Mouse (Mus musculus): Measurements from ENCODE around the gene Xirp1.
"Not testable (repeated sequence)": the region's sequence is repeated elsewhere in the genome, so short reads cannot be mapped to it uniquely, and the experiment has no call there.

Gene Xirp1

DNA sequence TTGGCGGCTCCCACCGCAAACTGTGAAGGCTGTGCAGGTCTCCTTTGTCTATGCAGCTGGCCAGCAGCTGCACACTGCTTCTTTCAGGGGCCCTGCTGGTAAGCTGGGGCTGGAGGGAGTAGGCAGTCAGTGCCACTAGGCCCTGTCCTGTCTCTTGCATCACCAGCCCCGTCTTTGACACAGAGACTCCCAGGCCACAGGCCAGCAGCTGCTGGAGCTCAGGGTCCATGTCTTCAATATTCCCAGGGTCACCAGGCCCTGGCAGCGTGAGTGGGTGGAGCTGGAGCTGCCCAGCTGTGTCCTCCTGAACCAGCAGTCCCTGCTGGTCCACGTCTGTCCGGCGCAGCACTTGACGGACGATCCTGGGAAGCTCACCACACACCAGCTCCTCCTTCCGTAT, 6.4 kb downstream of the Xirp1 start:
- DNase-seq (ENCODE audit: low spot score), result no peak

DNA sequence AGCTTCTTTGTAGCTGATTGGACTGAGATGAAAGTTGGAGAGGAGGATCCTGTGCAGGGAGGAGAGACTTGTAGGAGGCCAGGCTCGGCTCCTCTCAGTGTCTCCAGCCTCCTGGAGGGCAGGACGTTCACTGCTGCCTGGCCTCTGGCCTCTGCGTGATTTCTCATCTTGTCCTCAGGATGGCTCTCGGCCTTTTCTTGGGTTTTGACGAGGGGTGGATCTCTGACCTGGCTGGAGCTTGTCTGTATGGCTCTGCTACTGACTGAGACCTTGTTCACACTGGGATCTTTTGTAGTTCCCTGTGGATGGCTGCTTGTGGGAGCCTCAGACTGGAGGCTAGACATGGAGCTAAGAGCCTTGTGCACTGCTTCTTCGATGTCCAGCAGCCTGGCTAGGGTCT, 8.6 kb downstream of the Xirp1 start:
- no peak for DNase-seq (ENCODE audit: low spot score)

DNA sequence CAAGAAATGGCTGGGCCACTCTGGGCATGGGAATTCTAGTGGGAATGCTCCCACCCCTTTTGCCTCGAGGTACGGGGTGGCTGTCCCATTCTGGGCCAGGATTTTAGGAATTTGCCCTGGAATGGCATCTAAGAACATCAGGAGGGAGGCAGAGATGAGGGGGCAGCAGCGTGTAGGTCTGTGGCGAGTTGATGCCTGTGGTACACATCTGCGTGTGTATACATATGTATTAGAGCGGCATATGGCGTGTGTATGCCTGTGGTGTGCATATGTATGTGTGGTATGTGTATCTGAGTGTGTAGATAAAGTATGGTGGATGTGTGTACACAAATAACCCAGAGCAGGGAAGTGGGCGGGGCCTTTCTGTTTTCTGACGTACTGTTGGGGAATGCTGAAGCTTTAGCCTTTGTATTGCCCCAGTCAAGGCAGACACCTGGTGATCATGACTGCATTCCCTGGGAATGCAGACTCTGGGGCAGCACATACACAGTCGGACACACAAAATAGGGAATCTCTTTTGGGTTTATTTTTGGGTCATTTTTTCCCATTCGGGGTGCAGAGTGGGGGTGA, 10.1 kb downstream of the Xirp1 start:
- DNase-seq (ENCODE audit: low spot score), result no peak

DNA sequence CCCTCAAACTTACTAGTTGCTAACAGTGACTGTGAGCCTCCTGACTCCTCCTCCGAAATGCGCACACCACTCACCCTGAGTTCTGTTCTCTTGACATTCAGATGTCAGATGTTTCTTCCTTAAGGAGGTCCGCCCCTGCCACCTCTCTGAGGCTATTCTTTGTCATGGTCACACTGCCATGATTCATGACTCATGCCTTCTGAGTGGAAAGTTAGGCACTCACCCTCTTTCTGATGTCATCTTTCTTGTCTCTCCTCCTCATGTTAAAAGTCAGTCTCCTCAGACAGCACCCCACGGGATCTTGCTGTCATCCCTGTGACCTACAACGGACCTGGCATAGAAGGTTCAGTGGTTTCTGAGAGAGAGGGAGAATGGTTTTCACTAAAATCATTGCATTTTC, 10.6 kb downstream of the Xirp1 start:
- DNase-seq (ENCODE audit: low spot score), result peak; percentile 53

DNA sequence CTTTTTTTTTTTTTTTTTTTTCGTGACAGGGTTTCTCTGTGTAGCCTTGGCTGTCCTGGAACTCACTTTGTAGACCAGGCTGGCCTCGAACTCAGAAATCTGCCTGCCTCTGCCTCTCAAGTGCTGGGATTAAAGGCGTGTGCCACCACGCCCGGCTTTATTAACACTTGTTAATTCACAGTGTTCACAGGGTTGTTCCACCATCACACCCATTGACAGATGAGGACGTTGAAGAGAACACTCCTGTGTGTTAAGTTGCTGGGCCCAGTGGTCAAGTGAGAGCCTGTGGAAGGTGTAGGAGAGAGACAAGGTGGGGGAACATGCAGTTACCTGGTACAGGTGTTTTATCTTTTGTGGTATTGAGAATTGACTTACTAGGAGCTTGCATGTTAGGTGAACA, 11.2 kb downstream of the Xirp1 start:
- not testable (repeated sequence) for DNase-seq (ENCODE audit: low spot score)

DNA sequence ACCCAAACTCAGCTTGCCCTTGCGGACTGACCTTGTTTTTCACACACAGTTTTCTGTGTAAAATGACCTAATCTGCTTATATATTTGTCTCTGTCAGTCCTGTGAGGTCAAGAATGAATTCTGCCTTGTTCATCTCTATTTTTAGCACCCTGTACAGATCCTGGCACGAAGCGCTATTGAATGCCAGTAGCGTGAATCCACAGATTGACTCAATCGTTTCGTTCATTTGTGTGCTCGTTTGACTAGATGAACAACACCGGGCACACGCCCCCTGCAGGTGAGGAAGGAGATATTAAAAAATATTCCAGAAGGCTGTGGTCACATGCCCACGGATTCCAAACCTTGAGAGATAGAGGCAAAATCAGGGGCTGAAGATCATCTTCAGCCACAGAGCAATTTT, 11.9 kb downstream of the Xirp1 start:
- peak; percentile 94 for DNase-seq (ENCODE audit: low spot score)

DNA sequence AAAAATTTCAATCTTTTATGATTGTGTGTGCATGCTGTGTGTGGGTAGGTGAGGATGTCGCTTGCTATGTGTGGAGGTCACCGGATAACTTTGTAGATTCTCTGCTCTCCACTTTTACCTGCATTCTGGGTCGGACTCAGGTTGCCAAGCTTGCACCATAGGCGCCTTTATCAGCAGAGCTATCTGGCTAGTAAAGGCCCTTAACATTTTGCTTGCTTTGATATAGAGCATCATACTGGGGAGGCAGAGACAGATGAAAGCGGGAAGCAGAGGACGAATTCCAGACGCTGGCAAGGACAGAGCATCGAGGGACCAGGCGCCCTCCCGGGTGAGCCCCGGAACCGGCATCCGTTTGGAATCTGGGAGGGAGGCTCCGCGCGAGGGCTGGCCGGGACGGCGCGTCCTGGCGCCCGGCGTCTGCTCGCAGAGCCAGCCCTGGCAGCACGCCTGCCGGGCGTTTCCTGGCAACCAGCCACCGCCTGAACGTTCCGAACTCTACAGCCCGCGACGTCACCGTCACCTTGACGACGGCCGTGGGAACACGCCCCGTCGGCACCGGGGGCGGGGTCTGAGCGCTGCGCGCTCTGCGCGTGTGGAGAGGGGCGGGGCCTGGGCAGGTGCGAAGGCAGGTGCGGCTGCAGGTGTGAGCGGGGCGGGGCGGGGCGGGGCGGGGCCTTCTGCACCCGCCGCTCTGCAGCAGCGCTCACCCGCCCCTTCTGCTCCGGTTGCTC, 12.5 kb downstream of the Xirp1 start:
- peak; percentile 97 for DNase-seq (ENCODE audit: low spot score)

DNA sequence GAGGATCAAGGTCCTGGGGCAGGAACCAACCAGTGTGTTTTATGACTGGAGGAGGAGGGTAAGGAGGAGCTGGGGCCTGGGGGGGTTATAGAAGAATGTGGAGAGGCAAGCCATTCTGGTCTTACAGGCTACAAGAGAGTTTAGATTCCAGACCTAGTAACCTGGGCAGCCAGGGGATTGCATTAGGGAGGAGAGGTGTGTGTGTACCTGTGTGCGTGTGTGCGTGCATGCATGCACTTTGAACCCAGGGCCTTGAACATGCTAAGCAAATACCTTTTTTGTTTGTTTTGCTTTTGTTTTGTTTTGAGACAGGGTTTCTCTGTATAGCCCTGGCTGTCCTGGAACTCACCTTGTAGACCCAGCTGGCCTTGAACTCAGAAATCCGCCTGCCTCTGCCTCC, 13.5 kb downstream of the Xirp1 start:
- DNase-seq (ENCODE audit: low spot score), result no peak

DNA sequence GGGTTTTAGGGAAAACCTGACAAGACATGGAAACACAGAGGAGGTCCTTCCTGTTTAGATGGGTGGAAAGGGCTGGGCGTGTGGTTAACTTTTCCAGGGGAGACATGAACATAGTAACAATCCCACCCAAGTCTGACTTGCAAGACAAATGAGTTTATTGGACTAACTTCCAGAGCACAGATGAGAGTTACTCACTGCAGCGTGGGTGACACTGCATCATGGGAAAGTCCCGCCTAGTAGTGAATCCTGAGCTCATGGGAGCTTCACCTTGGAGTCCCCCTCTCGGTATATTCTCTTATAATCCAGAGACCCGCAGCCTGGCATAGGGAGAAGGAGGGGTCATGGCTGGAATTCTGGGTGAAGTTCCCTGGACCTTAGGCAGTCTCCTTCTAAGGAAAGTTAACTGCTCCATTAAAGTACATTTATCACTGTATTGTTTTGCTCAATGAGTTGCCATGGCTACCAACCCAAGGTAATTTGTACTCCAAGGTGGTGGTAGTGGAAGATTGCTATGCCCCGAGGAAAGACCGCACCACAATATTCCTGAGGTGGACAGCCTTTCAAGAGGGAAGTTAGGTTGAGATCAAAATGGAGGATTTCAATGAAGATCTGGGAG, 14.1 kb downstream of the Xirp1 start:
- no peak for DNase-seq (ENCODE audit: low spot score)

DNA sequence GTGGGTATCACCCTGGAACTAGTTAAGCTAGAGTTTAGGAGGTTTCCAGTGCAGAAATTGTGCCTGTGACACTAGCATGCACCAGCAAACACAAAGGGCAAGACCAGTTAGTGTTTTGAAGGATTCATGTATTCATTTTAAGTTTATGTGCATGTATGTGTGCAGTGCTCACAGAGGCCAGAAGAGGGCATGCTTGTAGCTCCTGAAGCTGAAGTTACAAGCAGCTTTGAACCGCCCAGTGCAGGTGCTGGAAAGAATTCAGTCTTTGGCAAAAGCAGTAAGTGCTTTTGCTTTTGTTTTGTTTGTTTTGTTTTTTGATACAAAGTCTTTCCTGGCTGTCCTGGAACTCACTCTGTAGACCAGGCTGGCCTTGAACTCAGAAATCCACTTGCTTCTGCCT, 15.6 kb downstream of the Xirp1 start:
- no peak for DNase-seq (ENCODE audit: low spot score)

DNA sequence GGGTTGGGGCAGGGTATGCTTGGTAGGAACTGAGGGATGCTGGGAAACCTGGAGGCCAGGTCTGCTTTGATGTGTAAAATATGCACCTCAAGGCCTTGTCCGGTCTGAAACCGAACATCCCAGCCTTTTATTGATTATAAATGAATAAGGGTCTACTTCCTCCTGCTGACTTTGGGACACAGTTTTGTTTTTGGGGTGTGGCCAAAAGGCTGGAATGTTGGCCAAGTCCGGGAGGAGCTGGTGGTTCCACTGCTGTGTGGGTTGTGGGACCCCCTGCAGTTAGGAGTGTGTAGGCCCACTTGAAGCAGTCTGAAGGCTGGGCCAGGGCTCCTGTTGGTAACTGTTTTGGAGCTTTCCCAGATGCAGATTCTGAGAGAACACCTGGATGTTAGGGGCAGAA, 17.5 kb downstream of the Xirp1 start:
- no peak for DNase-seq (ENCODE audit: low spot score)

DNA sequence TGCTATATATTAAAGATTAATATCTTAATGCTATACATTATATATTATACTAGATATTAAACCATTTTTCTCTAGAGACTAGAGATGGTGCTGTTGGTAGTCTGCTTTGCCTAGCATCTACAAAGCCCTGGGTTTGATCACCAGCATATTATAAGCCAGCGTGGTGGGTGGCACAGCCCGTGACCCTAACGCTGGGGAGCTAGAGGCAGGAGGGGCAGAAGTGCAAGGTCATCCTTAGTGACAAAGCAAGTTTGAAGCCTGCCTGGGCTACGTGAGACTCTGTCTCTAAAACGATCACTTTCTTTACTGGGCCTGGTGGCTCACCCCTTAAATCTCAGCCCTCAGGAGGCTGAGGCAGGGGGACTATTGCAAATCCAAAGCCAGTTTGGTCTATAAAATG, 20.5 kb downstream of the Xirp1 start:
- DNase-seq (ENCODE audit: low spot score), result no peak

DNA sequence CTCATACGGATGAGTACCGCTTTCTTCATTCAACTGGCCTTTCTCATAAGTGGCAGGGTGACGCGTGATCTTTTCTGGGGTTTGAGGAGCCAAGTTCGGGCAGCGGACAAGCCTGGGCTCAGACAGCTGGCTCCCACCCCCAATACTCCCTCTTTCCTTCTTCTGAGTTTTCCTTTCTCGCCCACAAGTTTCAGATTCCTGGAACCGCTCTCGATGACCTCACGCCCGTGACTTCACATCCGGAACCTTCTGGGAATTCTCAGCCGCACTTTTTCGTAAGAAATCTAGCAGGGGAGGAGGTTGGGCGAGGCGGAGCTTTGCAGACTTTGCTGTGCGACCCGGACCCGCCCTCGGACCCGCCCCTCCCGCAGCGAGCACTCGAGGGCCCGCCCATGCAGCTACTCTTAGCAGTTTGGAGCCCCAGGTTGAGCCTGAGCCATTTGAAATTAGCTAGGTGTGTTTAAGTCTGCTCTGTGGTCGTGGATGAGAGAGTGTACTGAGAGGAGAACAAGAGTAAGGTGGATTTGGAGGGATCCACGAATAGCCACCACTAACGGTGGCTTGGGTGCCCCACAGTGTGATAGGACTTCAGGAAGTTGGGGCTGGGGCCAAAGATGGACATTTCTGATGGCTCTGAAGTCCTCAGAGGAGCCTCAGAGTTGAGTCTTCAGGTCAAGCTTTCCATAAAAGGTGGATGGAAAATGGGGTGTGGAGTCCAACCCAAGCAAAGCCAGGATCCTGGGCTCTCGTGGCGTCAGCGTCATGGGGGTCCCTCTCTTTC, 21.3 kb downstream of the Xirp1 start:
- no peak for DNase-seq (ENCODE audit: low spot score)

DNA sequence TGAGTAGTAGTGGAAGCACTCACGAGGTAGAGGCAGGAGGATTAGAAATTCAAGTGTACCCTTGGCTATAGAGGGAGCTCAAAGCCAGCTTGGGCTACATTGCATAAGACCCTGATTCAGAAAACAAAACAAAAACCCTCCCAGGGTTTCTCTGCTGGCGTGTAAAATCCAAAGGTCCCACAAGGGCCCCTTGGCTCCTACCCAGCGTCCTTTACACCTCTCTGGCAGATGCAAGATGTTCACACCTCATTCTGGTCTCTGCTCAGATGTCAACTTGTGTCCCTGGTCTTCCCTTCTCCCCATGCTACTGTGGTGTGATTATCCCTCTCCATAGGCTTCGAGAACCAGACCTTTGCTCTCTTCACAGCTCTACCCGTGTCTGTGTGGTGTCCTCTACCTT, 22.6 kb downstream of the Xirp1 start:
- no peak for DNase-seq (ENCODE audit: low spot score)

DNA sequence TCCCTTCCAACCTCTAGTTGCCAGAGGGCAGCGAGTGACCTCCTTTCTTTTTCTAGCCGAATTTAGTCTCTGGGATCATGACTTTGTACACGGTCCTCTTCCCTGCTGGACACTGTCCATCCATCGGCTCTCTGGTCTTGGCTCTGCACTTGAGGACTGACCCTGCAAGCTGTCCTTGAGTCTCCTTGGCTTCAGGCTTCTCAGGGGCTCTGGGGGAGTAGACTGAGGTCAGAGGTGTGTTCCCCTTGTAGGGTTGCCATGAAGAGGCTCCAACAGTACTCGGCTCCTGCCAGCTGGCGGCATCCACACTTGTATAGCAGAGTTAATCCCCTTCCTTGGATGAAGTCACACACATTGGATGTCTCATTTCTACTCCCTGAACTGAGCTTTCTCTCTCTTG, 23.8 kb downstream of the Xirp1 start:
- DNase-seq (ENCODE audit: low spot score), result no peak

DNA sequence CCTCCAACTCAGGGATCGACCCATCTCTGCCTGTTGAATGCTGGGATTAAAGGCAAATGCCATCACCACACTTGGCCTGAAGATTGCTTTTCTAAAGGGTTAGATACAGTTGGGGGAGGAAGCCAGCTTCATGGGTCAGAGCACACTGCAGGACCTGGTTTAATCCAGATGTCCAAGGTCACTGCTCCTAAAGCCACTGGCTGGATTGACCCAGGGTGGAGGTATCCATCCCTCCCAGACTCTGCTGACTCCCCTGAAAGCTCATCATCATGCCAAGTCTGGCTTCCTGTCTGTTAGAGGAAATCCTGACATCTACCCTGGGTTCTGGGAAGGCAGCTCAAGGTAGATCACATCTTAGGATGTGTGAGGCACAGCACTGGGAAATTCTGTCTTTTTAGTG, 24.6 kb downstream of the Xirp1 start:
- DNase-seq (ENCODE audit: low spot score), result no peak

DNA sequence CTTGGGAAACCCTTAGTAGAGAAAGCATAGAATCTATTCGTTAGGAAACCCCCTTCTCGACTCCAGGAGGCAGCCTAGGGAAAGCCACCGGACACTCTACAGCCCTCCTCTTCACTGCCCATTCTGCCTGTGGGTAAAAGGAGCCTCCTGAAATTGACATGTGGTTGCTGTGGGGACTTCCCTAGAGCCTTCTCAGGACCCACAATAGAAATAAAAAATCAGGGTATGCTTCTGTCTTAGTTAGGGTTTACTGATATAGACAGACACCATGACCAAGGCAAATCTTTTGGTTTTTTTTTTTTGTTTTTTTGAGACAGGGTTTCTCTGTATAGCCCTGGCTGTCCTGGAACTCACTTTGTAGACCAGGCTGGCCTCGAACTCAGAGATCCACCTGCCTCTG, 27.3 kb downstream of the Xirp1 start:
- DNase-seq (ENCODE audit: low spot score), result no peak

DNA sequence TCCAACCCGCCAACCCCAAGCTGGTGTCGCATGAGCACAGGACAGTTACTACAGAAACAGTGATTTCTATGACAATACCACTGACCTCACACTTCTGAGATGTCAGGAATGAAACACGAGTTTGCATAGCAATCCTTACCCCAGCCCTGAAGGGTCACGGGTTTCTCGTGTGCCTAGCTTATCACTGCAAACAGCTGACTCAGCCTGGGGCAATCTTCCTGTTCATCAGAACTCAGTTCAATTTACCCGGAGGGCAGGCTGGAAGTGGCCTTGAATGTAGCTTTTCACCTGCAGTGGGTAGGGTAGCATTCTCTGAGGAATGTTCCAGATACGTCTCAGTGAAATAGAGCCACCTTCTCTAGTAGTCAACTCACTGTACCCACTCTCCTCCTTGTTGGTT, 29.2 kb downstream of the Xirp1 start:
- no peak for DNase-seq (ENCODE audit: low spot score)

DNA sequence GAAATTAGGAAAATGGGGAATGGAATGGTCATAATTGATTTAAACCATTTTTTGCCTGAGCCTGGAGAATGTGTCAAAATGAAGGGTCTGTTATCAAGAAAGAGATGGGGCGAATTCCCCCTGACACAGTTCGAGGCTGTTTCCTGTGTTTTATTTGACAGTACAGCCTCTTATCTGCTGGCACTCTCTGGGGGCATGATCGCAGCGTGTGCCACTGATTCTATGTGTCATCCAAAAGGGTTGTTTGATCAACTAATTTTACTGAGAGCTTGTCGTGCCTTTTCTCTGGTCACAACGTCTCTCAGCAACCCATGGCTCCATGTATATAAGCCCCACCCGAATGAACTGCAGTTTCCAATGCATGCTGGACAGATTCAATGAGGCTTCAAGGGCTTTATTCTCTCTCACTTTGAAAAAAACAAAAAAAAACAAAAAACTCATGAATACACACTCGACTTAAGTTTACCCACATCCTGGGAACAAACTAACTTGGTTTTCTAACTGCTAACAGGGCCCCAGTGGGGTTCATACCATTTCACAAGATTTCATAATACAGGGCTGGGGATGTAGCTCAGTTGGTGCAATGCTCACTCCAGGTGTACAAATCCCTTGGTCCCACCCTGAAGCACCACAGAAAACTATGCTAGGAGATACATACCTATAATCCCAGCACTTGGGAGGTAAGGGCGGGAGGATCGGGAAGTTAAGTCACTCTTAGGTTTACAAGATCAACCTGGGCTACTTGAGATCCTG, 30.1 kb downstream of the Xirp1 start:
- DNase-seq (ENCODE audit: low spot score), result no peak

DNA sequence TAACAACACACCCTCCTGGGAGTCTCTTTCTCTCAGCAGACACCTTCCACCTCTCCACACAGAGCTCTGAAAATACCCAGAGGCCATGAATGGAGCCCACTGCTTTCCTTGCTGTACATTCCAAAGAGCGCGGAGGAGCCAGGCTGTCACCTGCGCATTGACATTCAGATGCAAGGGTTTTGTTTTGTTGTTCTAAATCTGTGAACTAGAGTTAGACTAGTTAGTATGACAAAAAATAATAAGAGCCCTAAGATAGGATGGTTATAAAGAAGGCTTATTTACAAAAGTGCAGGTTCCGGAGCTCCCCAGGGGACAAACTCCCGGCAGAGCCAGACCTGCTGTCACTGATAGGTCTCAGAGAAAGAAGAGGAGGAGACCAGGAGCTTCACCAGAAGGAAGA, 32.1 kb downstream of the Xirp1 start:
- DNase-seq (ENCODE audit: low spot score), result no peak

DNA sequence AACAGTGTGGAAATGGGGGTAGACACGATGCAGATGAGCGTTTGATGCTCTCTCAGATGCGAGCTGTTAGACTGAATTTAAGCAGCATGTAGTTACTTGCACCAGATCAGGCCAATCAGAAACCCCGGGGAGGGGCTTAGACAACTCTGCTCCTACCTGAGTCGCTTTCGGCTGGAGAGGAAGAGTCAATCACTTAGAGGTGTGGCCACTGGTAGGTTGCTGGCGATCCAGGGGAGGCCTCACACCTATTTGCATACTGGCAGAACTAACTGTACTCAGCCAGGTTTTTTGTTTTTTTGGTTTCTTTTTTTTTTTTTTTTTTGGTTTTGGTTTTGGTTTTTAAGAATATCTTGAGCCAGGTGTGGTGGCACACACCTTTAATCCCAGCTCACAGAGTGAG, 35.1 kb downstream of the Xirp1 start:
- DNase-seq (ENCODE audit: low spot score), result no peak

DNA sequence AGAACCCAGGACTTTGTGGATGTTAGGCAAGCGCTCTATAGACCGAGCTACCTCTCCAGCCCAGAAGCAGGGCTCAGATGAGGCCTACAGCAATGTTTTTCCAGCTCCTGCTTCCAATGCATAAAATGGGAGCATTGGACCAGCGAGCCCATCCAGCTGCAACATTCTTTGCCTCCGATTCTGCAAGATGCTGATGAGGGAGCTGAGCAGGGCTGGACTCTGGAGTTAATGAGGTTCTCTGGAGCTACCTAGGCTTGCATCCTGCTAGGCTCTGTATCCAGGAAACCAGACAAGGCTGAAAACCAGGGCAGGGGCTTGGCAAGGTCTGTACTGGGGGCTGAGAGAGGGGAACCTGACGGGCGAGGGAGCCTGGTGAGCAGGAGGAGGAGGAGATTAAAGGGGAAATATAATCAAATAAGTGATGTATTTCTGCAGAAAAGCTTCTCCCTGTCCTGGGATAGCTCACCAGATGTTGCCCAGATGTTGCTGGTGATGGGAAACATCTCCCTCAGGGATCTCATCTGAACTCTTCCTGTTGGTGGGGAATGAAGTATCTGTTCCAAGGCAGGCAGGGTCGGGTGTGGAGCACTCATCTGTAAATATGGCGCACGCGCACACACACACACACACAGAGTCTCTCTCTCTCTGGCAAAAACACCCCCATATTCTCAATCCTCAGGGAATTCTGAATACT, 37.4 kb downstream of the Xirp1 start:
- no peak for DNase-seq (ENCODE audit: low spot score)
